In the genomic region with DNA sequence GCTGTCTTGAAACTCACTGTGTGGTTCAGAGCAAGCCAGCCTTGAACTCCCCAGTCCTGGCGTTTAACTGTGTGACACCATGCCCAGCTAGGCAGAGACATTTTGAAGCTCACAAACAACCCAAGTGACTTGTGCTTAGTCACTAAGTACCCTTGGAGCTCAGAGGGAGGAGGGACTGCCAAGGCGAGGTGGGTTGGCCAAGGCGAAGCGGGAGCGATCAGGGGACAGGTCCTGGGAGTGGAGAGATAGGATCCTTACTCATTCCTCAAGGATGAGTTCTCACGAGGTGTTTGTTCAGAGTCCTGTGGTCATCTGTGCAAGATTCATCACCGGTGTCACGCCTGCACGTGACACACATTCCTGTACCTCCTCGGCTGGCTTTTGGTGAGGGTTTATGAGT, we compare ENCODE assay signal across 27 mouse cellular contexts. TPM values are rescaled to one million over a fixed set of nuclear protein-coding genes. Genes with fewer than 3 reads are reported as not detected.
A peak's percentile ranks its signal among the peaks of the same experiment; 100 is the strongest.
DNase-seq lines count a peak whose midpoint lies in the region; ATAC-seq lines count a peak whose summit lies in the region.
"Had no signal": no experiment of that assay in that cellular context is flagged by ENCODE, and none has a peak within 500 bp of the region (broad histone marks: within the 10 kb centered on the region; RNA-seq: fewer than 3 reads in every experiment).

No protein-coding gene starts in this region.

- no peak for ATAC-seq in hindbrain, embryonic 13.5 days (ENCODE audit: low FRiP score)
- no peak for ATAC-seq in forebrain, embryonic 15.5 days (replicated peaks)
- ATAC-seq: forebrain, embryonic 14.5 days; intestine, postnatal 0 days; Patski had no signal

- H3K36me3 ChIP-seq in hindbrain, embryonic 13.5 days, result no peaks in the 10 kb centered on the region
- H3K36me3 ChIP-seq in forebrain, embryonic 15.5 days, result no peaks in the 10 kb centered on the region
- H3K36me3 ChIP-seq: embryonic facial prominence, embryonic 12.5 days; embryonic facial prominence, embryonic 15.5 days; heart, embryonic 12.5 days; heart, embryonic 15.5 days; hindbrain, embryonic 15.5 days had no signal

- H3K9ac ChIP-seq in hindbrain, embryonic 13.5 days, result no peak overlapping the region
- H3K9ac ChIP-seq in forebrain, embryonic 15.5 days (replicated peaks), result no peak overlapping the region
- H3K9ac ChIP-seq: embryonic facial prominence, embryonic 12.5 days; embryonic facial prominence, embryonic 15.5 days; heart, embryonic 12.5 days; heart, embryonic 15.5 days; hindbrain, embryonic 15.5 days had no signal

- peak; percentile 81 for DNase-seq in adrenal gland, adult 2 months
- no peak for DNase-seq in adrenal gland, adult 18-20 months (ENCODE audit: low spot score in 2 of 2)
- peak; percentile 1 for DNase-seq in adipocyte (ENCODE audit: low spot score)
- DNase-seq in adrenal gland, postnatal 10 days, result peak; percentile 57
- peak; percentile 60 to 71 for DNase-seq in adrenal gland, postnatal 36 days
- DNase-seq: B cell, adult 2 months; cerebellum, adult 11 months; cerebellum, adult 2 months; cerebellum, adult 9-11 months; cerebellum, postnatal 25 days; gastrocnemius, postnatal 14 days; heart, adult 18-20 months; heart, postnatal 10 days; heart, postnatal 36 days; kidney, adult 2 months had no signal

- WGBS in hindbrain, embryonic 13.5 days, result 89% methylated on average over 10 of the region's 10 CpGs
- 91% methylated on average over 10 of the region's 10 CpGs for WGBS in forebrain, embryonic 15.5 days

- peaks cover 2% of the 10 kb centered on the region; the same call in 1 of the 2 replicates for H3K27me3 ChIP-seq in hindbrain, embryonic 13.5 days
- H3K27me3 ChIP-seq in forebrain, embryonic 15.5 days, result no peaks in the 10 kb centered on the region
- H3K27me3 ChIP-seq: CH12.LX; embryonic facial prominence, embryonic 12.5 days; embryonic facial prominence, embryonic 15.5 days; heart, embryonic 12.5 days; heart, embryonic 15.5 days; hindbrain, embryonic 15.5 days; Patski had no signal

- no peak overlapping the region for H3K4me3 ChIP-seq in hindbrain, embryonic 13.5 days
- H3K4me3 ChIP-seq in forebrain, embryonic 15.5 days, result no peak overlapping the region
- H3K4me3 ChIP-seq: embryonic facial prominence, embryonic 12.5 days; embryonic facial prominence, embryonic 15.5 days; heart, embryonic 12.5 days; heart, embryonic 15.5 days; hindbrain, embryonic 15.5 days had no signal

- H3K4me1 ChIP-seq in hindbrain, embryonic 13.5 days (replicated peaks), result peaks cover 31% of the 10 kb centered on the region
- peaks cover 22% of the 10 kb centered on the region for H3K4me1 ChIP-seq in forebrain, embryonic 15.5 days

- no peak overlapping the region for H3K4me2 ChIP-seq in hindbrain, embryonic 13.5 days
- H3K4me2 ChIP-seq in forebrain, embryonic 15.5 days (replicated peaks), result no peak overlapping the region
- H3K4me2 ChIP-seq: embryonic facial prominence, embryonic 12.5 days; embryonic facial prominence, embryonic 15.5 days; heart, embryonic 12.5 days; heart, embryonic 15.5 days; hindbrain, embryonic 15.5 days had no signal

- no peak overlapping the region for H3K27ac ChIP-seq in hindbrain, embryonic 13.5 days
- no peak overlapping the region for H3K27ac ChIP-seq in forebrain, embryonic 15.5 days (replicated peaks)
- H3K27ac ChIP-seq: embryonic facial prominence, embryonic 12.5 days; embryonic facial prominence, embryonic 15.5 days; heart, embryonic 15.5 days; hindbrain, embryonic 15.5 days had no signal

- no peaks in the 10 kb centered on the region for H3K9me3 ChIP-seq in hindbrain, embryonic 13.5 days
- no peaks in the 10 kb centered on the region for H3K9me3 ChIP-seq in forebrain, embryonic 15.5 days
- H3K9me3 ChIP-seq: embryonic facial prominence, embryonic 12.5 days; embryonic facial prominence, embryonic 15.5 days; G1E; heart, embryonic 12.5 days; heart, embryonic 15.5 days; hindbrain, embryonic 15.5 days had no signal

RNA-seq across cellular contexts. Expression of a gene that starts 3.9 kb away (rescaled TPM):
- total RNA-seq in adrenal gland, adult 2 months (2021), result 10 to 100 TPM; 15.9 to 17.8 TPM
- 17.5 and 21.7 TPM in 2 replicates for polyA plus RNA-seq in adrenal gland, adult 2 months (2012; rRNA removed)
- total RNA-seq in adrenal gland, adult 18-20 months (2021), result 10 to 100 TPM in 1 of 2 experiments, 1 to 10 TPM in 1; 7.4 to 15.9 TPM
- 10 to 100 TPM; 10.8 to 13.6 TPM for total RNA-seq in adrenal gland, postnatal 10 days (2021)
- 10 to 100 TPM; 15.1 to 24.4 TPM for total RNA-seq in adrenal gland, postnatal 36 days (2021)
- polyA plus RNA-seq in hindbrain, embryonic 13.5 days (2015; fragmentation: Nextera tagmentation; extraction: Ambion mirVana), result 15.3 and 16.1 TPM in 2 replicates
- 22.1 and 23.0 TPM in 2 replicates for polyA plus RNA-seq in forebrain, embryonic 15.5 days (2015; fragmentation: Nextera tagmentation; extraction: Ambion mirVana)

RNA-seq across cellular contexts. Expression of a gene that starts 27.0 kb away (rescaled TPM):
- 10 to 100 TPM; 94.9 to 96.2 TPM for total RNA-seq in adrenal gland, adult 2 months (2021)
- 68.1 and 88.7 TPM in 2 replicates for polyA plus RNA-seq in adrenal gland, adult 2 months (2012; rRNA removed)
- 100 to 1,000 TPM; 111 to 113 TPM for total RNA-seq in adrenal gland, adult 18-20 months (2021)
- total RNA-seq in adrenal gland, postnatal 10 days (2021), result 100 to 1,000 TPM; 116 to 127 TPM
- 100 to 1,000 TPM; 100 to 110 TPM for total RNA-seq in adrenal gland, postnatal 36 days (2021)
- polyA plus RNA-seq in hindbrain, embryonic 13.5 days (2015; fragmentation: Nextera tagmentation; extraction: Ambion mirVana), result 66.3 and 66.4 TPM in 2 replicates
- 89.3 and 94.1 TPM in 2 replicates for polyA plus RNA-seq in forebrain, embryonic 15.5 days (2015; fragmentation: Nextera tagmentation; extraction: Ambion mirVana)

Comparison
In these comparisons a context has a peak if more than half of its experiments do, and no peak if none do; other contexts are left out.
1. DNase-seq: peak in adrenal gland, adult 2 months (single experiment), adipocyte (single experiment), adrenal gland, postnatal 10 days (single experiment) and adrenal gland, postnatal 36 days (2 of 2); none in adrenal gland, adult 18-20 months (0 of 2).